Mouse (Mus musculus) c-Kit-positive CD71-negative TER-119-negative erythroid progenitor cells, embryonic 14.5 days (primary cell): ENCODE data around the gene Erbin.

ENCODE experiments used
- DNase-seq: peaks from one replicate; pipeline ENCODE4 v3.0.0-alpha.2; 2013; ENCODE audit warnings: low read depth

Gene Erbin

GRCm38 (mm10) chr13:103920261-103920932 is at the start of gene Erbin:
Gene Erbin (minus strand): TSS chr13:103920514.
- DNase-seq: no peak

DNA sequence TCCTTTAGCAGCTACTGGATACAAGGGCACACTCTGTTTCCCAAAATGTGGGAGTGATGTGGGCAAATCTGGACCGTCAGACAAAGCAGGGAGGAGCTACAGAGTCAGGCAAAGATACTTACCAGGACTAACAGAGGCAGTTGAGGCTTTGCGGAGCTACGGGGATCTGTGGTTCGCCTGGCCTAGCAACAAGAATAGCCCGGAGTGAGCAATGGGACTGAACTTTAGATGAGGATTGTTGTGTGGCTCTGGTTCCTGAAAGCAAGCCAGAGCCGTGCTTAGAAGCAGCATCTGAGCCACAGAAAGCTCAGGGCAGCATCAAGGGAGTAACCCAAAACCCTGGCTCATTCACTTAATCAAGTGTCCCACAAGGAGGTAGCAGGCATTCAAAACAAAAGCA is 49.6 kb upstream of the Erbin start:
- no peak for DNase-seq

- no peak for DNase-seq
These were observed 47.7 kb upstream of the Erbin start for GRCm38 (mm10) chr13:103967987-103968386.

DNA sequence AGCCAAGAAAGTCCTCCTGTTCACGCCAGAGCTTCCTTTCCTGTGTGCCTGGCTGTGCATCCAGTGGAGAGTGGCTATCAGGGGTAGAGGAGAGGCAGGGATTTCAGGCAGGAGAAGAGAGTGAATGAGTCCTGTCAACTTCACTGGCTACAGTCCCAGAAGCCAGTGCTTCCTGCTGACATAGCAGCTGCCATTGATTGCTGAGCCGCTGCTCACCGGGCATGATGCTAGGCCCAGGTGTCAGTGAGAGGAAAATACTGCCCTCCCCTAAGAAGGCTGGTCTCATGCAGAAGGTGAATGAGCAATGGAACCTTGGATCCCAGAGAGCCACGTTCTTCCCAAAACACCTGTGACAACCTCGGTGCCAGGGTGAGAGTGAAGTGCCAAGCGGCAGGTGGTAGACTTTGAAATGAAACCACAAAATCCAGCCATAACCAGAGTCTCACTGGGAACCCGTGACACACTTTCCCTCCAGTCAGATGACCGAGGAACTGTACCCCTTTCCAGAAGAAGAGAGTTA is 46.4 kb upstream of the Erbin start:
- DNase-seq: no peak

GRCm38 (mm10) chr13:103965187-103965586 is 44.9 kb upstream of the Erbin start:
- DNase-seq: no peak

DNA sequence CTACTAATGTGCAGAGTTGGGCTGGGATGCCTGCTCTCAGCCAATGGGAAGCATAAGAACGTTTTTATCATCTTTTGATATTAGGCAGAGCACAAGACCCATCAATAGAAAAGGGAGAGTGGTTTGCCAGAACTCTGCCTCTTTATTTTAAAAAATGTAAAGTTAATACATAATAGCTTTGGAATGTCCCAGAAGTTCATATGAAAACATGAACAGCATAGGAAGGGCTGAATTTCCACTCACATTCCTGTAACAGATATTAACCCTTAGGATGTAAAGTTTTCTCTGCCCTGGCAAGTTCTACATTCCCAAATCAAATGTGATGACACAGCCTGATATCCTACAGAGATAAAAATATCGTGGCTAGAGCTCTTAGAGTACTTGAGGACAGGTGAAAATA is 42.8 kb upstream of the Erbin start:
- DNase-seq: no peak

DNA sequence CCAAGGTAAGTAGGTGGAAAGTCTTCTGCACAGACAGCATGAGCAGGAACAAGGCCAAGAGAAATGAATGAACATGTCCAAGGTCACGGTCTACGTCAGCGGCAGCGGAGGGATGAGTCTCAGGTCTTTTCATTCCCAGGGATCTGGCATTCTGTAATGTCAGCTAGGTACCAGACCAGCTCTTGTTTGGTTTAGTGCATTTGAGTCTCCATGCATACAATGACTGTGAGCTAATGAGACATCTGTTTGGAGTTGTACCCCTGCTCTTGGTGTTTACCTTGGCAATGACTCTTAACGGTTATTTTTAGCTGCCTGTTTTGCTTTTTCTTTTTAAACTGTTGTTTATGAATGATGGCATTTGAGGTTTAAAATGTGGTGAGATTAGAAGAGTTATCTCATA is 39.5 kb upstream of the Erbin start:
- DNase-seq: no peak

DNA sequence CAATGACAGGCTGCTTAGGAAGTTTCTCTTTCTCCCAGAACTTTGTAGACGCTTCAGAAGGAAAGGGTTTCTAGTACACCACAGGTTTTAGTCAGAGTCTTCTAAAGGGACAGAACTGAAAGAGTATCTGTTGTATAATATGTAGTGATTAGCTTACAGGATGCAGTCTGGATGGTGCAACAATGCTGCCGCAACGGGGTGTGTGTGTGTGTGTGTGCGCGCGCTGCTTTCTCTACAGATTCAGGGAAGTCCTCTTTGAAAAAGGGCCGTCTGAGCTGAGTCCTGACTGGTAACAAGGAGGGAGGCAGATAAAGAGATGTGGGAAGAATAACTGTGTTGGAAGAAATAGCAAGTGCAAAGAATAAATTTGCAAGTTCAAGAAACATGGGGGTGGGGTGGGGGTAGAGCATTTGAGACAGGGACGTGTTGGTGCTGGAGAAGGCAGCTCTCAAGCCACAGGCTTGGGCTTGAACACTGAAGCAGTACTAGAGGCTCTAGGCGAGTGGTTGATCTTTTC is 38.4 kb upstream of the Erbin start:
- DNase-seq: no peak

DNA sequence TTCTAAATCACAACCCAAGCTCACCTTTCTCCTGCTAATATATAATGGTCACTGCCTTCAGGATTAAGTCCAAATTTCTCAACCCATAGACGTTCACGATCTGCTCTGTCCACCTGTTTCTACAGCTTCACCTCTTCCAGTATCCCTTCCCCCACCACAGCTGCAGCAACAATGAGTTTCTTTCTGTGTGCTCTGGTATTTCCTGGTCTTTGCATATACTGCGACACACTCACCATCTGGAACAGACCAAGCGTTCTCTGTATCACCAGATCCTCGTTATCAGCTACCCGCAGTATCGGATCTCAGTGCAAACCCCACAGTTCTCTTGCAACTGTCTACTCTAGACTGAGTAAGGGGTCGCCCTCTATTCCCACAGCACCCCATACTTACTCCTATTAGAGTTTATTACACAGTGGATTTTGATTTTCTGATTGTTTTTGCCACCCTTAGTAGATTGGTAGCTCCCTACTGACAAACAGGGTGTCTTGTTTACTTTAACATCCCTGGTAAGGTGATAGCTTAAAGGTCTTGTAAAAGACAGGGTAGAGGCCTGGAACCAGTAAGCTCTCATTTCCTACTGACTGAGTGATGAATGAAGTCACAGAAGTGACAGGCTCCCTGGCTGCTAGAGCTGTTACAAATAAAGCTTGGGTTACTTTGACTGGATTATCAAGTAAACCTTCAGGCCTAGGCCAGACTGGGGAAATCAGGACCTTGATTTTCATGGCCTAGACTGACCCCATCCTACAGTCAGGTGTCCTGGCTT is 37.0 kb upstream of the Erbin start:
- DNase-seq: no peak

GRCm38 (mm10) chr13:103955652-103956051 is 35.3 kb upstream of the Erbin start:
- no peak for DNase-seq

DNA sequence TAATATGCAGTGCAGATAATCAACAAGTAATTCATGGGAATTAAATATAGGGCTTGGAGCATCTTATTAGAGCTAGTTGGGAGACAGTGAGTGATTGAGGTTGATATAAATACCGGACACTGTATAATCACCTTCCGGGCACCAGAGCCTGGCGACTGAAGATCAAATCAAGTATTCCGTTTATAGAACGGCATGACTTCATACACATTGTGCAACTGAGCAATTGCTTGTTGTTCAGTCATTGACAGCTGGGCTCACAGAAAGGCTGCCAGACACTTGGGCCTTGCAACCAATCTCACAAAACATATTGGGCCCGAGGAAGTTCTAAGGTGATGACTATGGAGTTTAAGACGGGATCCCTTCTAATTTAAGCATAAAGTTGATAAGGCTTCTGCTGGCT is 31.1 kb upstream of the Erbin start:
- DNase-seq: no peak

DNA sequence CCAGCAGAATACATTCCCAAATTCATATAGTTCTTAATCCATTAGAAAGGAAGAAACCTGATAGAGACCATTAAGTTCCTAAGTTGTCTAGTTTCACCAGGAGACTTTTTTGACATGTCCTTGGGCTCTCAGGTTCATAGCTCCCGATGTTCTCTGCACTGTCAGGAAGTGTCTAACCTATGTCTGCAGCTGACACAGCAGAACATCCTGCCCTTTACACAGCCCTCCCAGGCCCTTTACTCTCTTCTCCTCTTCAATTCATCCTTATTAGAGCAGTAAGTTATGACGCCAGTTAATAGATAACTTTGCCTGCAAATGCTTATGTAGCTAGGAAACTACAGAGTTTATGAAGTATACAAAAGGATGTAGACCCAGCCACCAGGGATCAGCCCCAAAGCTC is 20.5 kb upstream of the Erbin start:
- no peak for DNase-seq

DNA sequence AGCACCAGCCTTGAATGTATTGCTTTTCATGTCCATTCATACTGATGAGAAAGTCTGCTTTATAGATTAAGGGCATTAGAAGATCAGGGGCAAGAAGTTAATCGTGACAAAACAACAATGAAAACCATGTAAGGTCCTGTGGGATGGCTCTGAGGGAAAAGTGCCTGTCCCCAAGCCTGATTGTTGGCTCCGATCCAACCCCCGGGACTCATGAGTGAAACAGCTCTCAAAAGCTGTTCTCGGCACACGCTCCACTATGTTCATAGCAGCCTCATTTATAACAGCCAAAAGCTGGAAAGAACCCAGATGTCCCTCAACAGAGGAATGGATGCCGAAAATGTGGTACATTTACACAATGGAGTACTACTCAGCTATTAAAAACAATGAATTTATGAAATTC is 4.3 kb upstream of the Erbin start:
- no peak for DNase-seq

DNA sequence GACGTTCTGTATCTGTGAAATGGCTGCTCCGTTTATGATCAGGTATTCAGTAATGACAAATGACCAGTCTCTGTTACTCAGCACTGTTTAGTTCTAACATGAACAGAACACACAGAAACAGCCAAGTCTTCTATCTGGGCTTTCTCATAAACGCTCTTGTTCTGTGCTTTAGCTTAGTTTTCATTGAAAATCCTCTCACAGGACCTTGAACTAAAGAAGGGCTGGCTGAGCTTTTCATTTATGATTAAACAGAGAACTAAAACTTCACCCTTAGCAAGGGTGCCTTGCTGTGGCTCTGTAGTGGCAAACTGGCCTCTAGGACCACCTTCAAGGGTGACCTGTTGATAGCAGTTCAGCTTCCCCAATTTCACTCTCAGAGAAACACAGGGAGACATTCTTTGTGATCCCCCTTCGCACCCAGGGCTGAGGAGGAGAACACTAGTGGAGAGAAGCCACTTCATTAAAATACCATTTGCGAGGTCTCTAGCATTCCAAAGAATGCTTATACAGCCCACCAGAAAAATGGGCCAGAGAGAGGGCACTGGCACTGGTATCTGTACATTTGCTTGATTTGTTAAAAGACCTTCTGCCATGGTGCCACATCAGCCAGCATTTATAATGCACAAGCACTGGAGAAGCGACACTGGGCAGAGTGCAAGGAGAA is 3.2 kb upstream of the Erbin start:
- no peak for DNase-seq

GRCm38 (mm10) chr13:103921831-103922380 is 1.6 kb upstream of the Erbin start:
- DNase-seq: no peak

GRCm38 (mm10) chr13:103920933-103921830 is 868 bp upstream of the Erbin start:
- DNase-seq: no peak

GRCm38 (mm10) chr13:103919956-103920260 is 406 bp downstream of the Erbin start:
- DNase-seq: no peak

- DNase-seq: no peak
These were observed 919 bp downstream of the Erbin start for GRCm38 (mm10) chr13:103919234-103919955.

DNA sequence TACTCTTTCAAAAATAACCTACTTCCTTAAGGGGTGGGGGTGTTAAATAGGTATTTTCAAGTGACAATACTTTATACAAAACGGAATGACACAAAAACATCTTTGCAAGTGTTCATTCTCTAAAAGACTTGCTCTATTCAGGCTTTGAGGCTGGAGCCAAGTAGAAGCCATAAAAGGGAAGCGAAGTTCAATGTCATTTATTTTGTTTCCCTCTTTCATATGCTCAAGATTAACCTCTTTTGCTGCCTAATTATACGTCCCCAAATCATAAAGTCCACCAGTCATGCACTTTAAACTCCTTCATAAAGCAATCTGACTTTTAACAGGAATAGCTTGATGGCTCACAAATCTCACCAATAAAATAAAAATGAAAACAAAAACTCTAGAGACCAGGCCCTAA is 1.9 kb downstream of the Erbin start:
- DNase-seq: no peak

- DNase-seq: no peak
These were observed 6.1 kb downstream of the Erbin start for GRCm38 (mm10) chr13:103914114-103914736.
